Mouse (Mus musculus): ENCODE measurements at regions not wholly inside any gene's neighbourhood (a gene's known extent, or its start where the extent isn't known, plus 50 kb on each side); places are given as distances from the start of the nearest gene placed in this dataset.

GRCm38 (mm10) chr2:108743511-108743910, 537.0 kb upstream of the Kif18a start:
- TF ChIP-seq CTCF (IDR thresholded peaks at IDR 0.05; ENCODE audit: borderline replicate concordance, insufficient read depth, low read length) (no peak), POLR2A (IDR thresholded peaks at IDR 0.05; ENCODE audit: low read depth, low read length) (no peak)

Data from embryonic fibroblast, embryonic 13.5 days (primary cell).